ENCODE assay signal across 7 mouse cellular contexts in genomic region chr7:131410416-131411058, GRCm38 (mm10). TPM values are rescaled to one million over a fixed set of nuclear protein-coding genes. Genes with fewer than 3 reads are reported as not detected.
DNase-seq lines count a peak whose midpoint lies in the region; ATAC-seq lines count a peak whose summit lies in the region.

TSS of gene Ikzf5 (minus strand) at chr7:131410521.
TSS of gene Acadsb (plus strand) at chr7:131410601.

- DNase-seq in adrenal gland, adult 2 months, result peak; percentile 100
- peak; percentile 98 for DNase-seq in embryo, embryonic 11.5 days (ENCODE audit: low read depth, low spot score)
- peak; percentile 98 to 99 for DNase-seq in gastrocnemius, postnatal 36 days
- DNase-seq in left cerebral cortex, postnatal 25 days (ENCODE audit: low spot score in 2 of 2), result peak; percentile 98 to 99
- DNase-seq in midbrain, embryonic 10.5 days (ENCODE audit: low spot score), result peak; percentile 97
- peak; percentile 96 for DNase-seq in right cerebral cortex, postnatal 4 days

- peak within 1 kb of the TSS; percentile 74 for H3K27ac ChIP-seq in intestine, embryonic 15.5 days
- H3K27ac ChIP-seq in midbrain, embryonic 10.5 days (replicated peaks), result peak within 1 kb of the TSS; percentile 94

- no peaks in the 10 kb centered on the region for H3K36me3 ChIP-seq in intestine, embryonic 15.5 days
- H3K36me3 ChIP-seq in midbrain, embryonic 10.5 days, result peaks cover 5% of the 10 kb centered on the region; the same call in 1 of the 2 replicates

- under 1% methylated on average over 42 of the region's 42 CpGs for WGBS in intestine, embryonic 15.5 days
- under 1% methylated on average over 42 of the region's 42 CpGs for WGBS in midbrain, embryonic 10.5 days

- peak within 1 kb of the TSS; percentile 96 for H3K4me3 ChIP-seq in intestine, embryonic 15.5 days (replicated peaks)
- H3K4me3 ChIP-seq in midbrain, embryonic 10.5 days, result peak within 1 kb of the TSS; percentile 98

- peaks cover 6% of the 10 kb centered on the region; the same call in 1 of the 2 replicates for H3K4me1 ChIP-seq in intestine, embryonic 15.5 days (replicated peaks)
- H3K4me1 ChIP-seq in midbrain, embryonic 10.5 days, result peaks cover 22% of the 10 kb centered on the region

- H3K9me3 ChIP-seq in intestine, embryonic 15.5 days, result no peaks in the 10 kb centered on the region
- H3K9me3 ChIP-seq in midbrain, embryonic 10.5 days (replicated peaks), result no peaks in the 10 kb centered on the region

- no peaks in the 10 kb centered on the region for H3K27me3 ChIP-seq in intestine, embryonic 15.5 days (replicated peaks)
- H3K27me3 ChIP-seq in midbrain, embryonic 10.5 days (ENCODE audit: low read depth, poor library complexity, severe bottlenecking), result no peaks in the 10 kb centered on the region

- H3K4me2 ChIP-seq in intestine, embryonic 15.5 days (replicated peaks), result peak within 1 kb of the TSS; percentile 79

- intact Hi-C loops in gastrocnemius, postnatal 36 days (cut with DNase I), result loop anchor here (5.0 kb wide), 2 partner anchors 38 to 147 kb away; partner anchors contain the start of gene Pstk
- intact Hi-C loops in left cerebral cortex, postnatal 25 days (cut with DNase I), result no loop called here

- ATAC-seq in intestine, embryonic 15.5 days, result peak; percentile 98

- peak within 1 kb of the TSS; percentile 96 for H3K9ac ChIP-seq in intestine, embryonic 15.5 days

RNA-seq across cellular contexts. Expression of gene Ikzf5, which starts in this region (rescaled TPM):
- 10 to 100 TPM; 36.8 to 37.2 TPM for total RNA-seq in adrenal gland, adult 2 months (2021)
- polyA plus RNA-seq in adrenal gland, adult 2 months (2012; rRNA removed), result 7.4 and 7.9 TPM in 2 replicates
- total RNA-seq in gastrocnemius, postnatal 36 days (2021), result 10 to 100 TPM; 21.6 to 25.6 TPM
- polyA plus RNA-seq in intestine, embryonic 15.5 days (2015; fragmentation: Nextera tagmentation; extraction: Ambion mirVana), result 10.0 and 10.8 TPM in 2 replicates
- total RNA-seq in left cerebral cortex, postnatal 25 days (2021), result 10 to 100 TPM; 45.0 to 48.4 TPM
- 15.6 and 18.7 TPM in 2 replicates for polyA plus RNA-seq in midbrain, embryonic 10.5 days (2016; fragmentation: Nextera tagmentation; extraction: Ambion mirVana)

RNA-seq across cellular contexts. Expression of gene Acadsb, which starts in this region (rescaled TPM):
- 100 to 1,000 TPM; 228 to 655 TPM for total RNA-seq in adrenal gland, adult 2 months (2021)
- 14.5 and 24.4 TPM in 2 replicates for polyA plus RNA-seq in adrenal gland, adult 2 months (2012; rRNA removed)
- total RNA-seq in gastrocnemius, postnatal 36 days (2021), result 100 to 1,000 TPM; 113 to 145 TPM
- polyA plus RNA-seq in intestine, embryonic 15.5 days (2015; fragmentation: Nextera tagmentation; extraction: Ambion mirVana), result 69.0 and 84.8 TPM in 2 replicates
- total RNA-seq in left cerebral cortex, postnatal 25 days (2021), result 10 to 100 TPM; 76.1 to 79.3 TPM
- 64.1 and 83.5 TPM in 2 replicates for polyA plus RNA-seq in midbrain, embryonic 10.5 days (2016; fragmentation: Nextera tagmentation; extraction: Ambion mirVana)

Comparison
In these comparisons a context has a peak if more than half of its experiments do, and no peak if none do; other contexts are left out.
1. Peak in every context shown above with its lines: DNase-seq, ATAC-seq, H3K4me3 ChIP-seq and H3K27ac ChIP-seq.